Mouse (Mus musculus) intestine, embryonic 15.5 days (tissue): ENCODE results near the gene Susd1. TPM values are rescaled to one million over a fixed set of nuclear protein-coding genes. Genes with fewer than 3 reads are reported as not detected.

Experiments
- ATAC-seq: fragments of 200-750 bp; cut with Nextera tagmentation; 2 replicates; pipeline ENCODE4 v1.8.0; 2017; ENCODE audit warnings: moderate TSS enrichment, moderate library complexity
- H3K27ac ChIP-seq: fragments of 300-500 bp; sonication (generic); 2 replicates; pipeline ENCODE4 v1.5.1; 2015; ENCODE audit warnings: mild to moderate bottlenecking, inconsistent platforms
- H3K27me3 ChIP-seq: fragments of 300-500 bp; sonication (generic); replicated peaks from 2 replicates; pipeline ENCODE4 v1.6.1; 2015; ENCODE audit warnings: inconsistent platforms
- H3K36me3 ChIP-seq: fragments of 300-500 bp; sonication (generic); 2 replicates; pipeline ENCODE4 v1.6.1; 2015; ENCODE audit warnings: inconsistent platforms
- H3K4me1 ChIP-seq: fragments of 300-500 bp; sonication (generic); replicated peaks from 2 replicates; pipeline ENCODE4 v1.6.1; 2015; ENCODE audit warnings: inconsistent platforms
- H3K4me2 ChIP-seq: fragments of 300-500 bp; sonication (generic); replicated peaks from 2 replicates; pipeline ENCODE4 v1.6.1; 2015; ENCODE audit warnings: mild to moderate bottlenecking, inconsistent platforms
- H3K4me3 ChIP-seq: fragments of 300-500 bp; sonication (generic); replicated peaks from 2 replicates; pipeline ENCODE4 v1.5.1; 2015; ENCODE audit warnings: inconsistent platforms
- H3K9ac ChIP-seq: fragments of 300-500 bp; sonication (generic); 2 replicates; pipeline ENCODE4 v1.6.1; 2015; ENCODE audit warnings: inconsistent platforms
- H3K9me3 ChIP-seq: fragments of 300-500 bp; sonication (generic); 2 replicates; pipeline ENCODE4 v1.6.1; 2016; ENCODE audit warnings: inconsistent platforms
- WGBS: fragments of 180-500 bp; shearing (Covaris S2); methylation state at CpG from one replicate; pipeline ENCODE4 v1.1.7; 2015; 5-methylcytosine and 5-hydroxymethylcytosine counted together
- polyA plus RNA-seq: library from polyadenylated mRNA; unstranded; fragments of >200 nt; fragmentation: Nextera tagmentation; extraction: Ambion mirVana; gene quantifications from 2 replicates; pipeline ENCODE4 v1.2.1, GENCODE M21; 2015

Gene Susd1
- polyA plus RNA-seq, result 10.8 and 11.2 TPM in 2 replicates

- Histone ChIP-seq H3K36me3 (no peaks in the 10 kb centered on the region), H3K4me3 (peak within 1 kb of the TSS; percentile 72), H3K27ac (peak within 1 kb of the TSS; percentile 84), H3K9me3 (no peaks in the 10 kb centered on the region), H3K27me3 (no peaks in the 10 kb centered on the region), H3K9ac (peak within 1 kb of the TSS; percentile 85), H3K4me2 (peak within 1 kb of the TSS; percentile 97), H3K4me1 (no peaks in the 10 kb centered on the region)
- WGBS, result under 1% methylated on average over 75 of the region's 75 CpGs
- ATAC-seq, result peak; percentile 86
Measured at GRCm38 (mm10) chr4:59437990-59438854, at the start of gene Susd1. TSS of gene Susd1 (minus strand) at chr4:59438633.

- no peaks in the 10 kb centered on the region for H3K36me3 ChIP-seq
- no peak overlapping the region for H3K27ac ChIP-seq
- no peaks in the 10 kb centered on the region for H3K27me3 ChIP-seq
- no peak overlapping the region for H3K4me2 ChIP-seq
- H3K4me1 ChIP-seq, result no peaks in the 10 kb centered on the region
- no peak for ATAC-seq
- H3K9me3 ChIP-seq, result no peaks in the 10 kb centered on the region
- H3K9ac ChIP-seq, result no peak overlapping the region
- no peak overlapping the region for H3K4me3 ChIP-seq
Measured at GRCm38 (mm10) chr4:59471306-59471705, 32.9 kb upstream of the Susd1 start.

GRCm38 (mm10) chr4:59465449-59465848 lies 27.0 kb upstream of the Susd1 start:
- WGBS, result 75% methylated on average over 2 of the region's 2 CpGs
- H3K27ac ChIP-seq, result no peak overlapping the region
- H3K4me2 ChIP-seq, result no peak overlapping the region
- no peak for ATAC-seq
- H3K27me3 ChIP-seq, result no peaks in the 10 kb centered on the region
- peaks cover 15% of the 10 kb centered on the region for H3K4me1 ChIP-seq
- no peaks in the 10 kb centered on the region for H3K36me3 ChIP-seq
- no peak overlapping the region for H3K4me3 ChIP-seq
- no peaks in the 10 kb centered on the region for H3K9me3 ChIP-seq
- H3K9ac ChIP-seq, result no peak overlapping the region

GRCm38 (mm10) chr4:59464661-59465060 lies 26.2 kb upstream of the Susd1 start:
- no peaks in the 10 kb centered on the region for H3K9me3 ChIP-seq

GRCm38 (mm10) chr4:59462494-59462893 lies 24.1 kb upstream of the Susd1 start:
- H3K9me3 ChIP-seq, result no peaks in the 10 kb centered on the region
- H3K4me3 ChIP-seq, result no peak overlapping the region
- no peak overlapping the region for H3K9ac ChIP-seq
- peaks cover 15% of the 10 kb centered on the region for H3K4me1 ChIP-seq
- 62% methylated on average over 6 of the region's 6 CpGs for WGBS
- no peaks in the 10 kb centered on the region for H3K27me3 ChIP-seq
- no peaks in the 10 kb centered on the region for H3K36me3 ChIP-seq
- H3K4me2 ChIP-seq, result no peak overlapping the region
- no peak for ATAC-seq
- no peak overlapping the region for H3K27ac ChIP-seq

More at GRCm38 (mm10) chr4:59464661-59465060, 26.2 kb upstream of the Susd1 start:
- H3K4me2 ChIP-seq, result no peak overlapping the region
- no peak overlapping the region for H3K9ac ChIP-seq
- no peak overlapping the region for H3K27ac ChIP-seq
- H3K36me3 ChIP-seq, result no peaks in the 10 kb centered on the region
- no peak overlapping the region for H3K4me3 ChIP-seq
- peaks cover 15% of the 10 kb centered on the region for H3K4me1 ChIP-seq
- no peaks in the 10 kb centered on the region for H3K27me3 ChIP-seq
- ATAC-seq, result no peak
- 69% methylated on average over 6 of the region's 6 CpGs for WGBS

GRCm38 (mm10) chr4:59461116-59461727 lies 22.8 kb upstream of the Susd1 start:
- Histone ChIP-seq H3K36me3 (no peaks in the 10 kb centered on the region), H3K9ac (no peak overlapping the region), H3K27me3 (no peaks in the 10 kb centered on the region), H3K9me3 (no peaks in the 10 kb centered on the region), H3K4me1 (peaks cover 15% of the 10 kb centered on the region), H3K4me2 (no peak overlapping the region; the same call in 1 of the 2 replicates), H3K4me3 (no peak overlapping the region), H3K27ac (peak overlapping the region; percentile 41)
- peak; percentile 88 for ATAC-seq
- WGBS, result 56% methylated on average over 11 of the region's 11 CpGs

GRCm38 (mm10) chr4:59459216-59459955 lies 21.0 kb upstream of the Susd1 start:
- WGBS, result 56% methylated on average over 13 of the region's 13 CpGs
- no peaks in the 10 kb centered on the region for H3K27me3 ChIP-seq
- ATAC-seq, result no peak
- H3K27ac ChIP-seq, result no peak overlapping the region
- no peak overlapping the region for H3K4me3 ChIP-seq
- H3K4me1 ChIP-seq, result peaks cover 15% of the 10 kb centered on the region
- H3K4me2 ChIP-seq, result no peak overlapping the region
- H3K9me3 ChIP-seq, result no peaks in the 10 kb centered on the region
- H3K9ac ChIP-seq, result no peak overlapping the region
- H3K36me3 ChIP-seq, result no peaks in the 10 kb centered on the region

- Histone ChIP-seq H3K27ac (no peak overlapping the region), H3K9ac (no peak overlapping the region), H3K4me1 (peaks cover 15% of the 10 kb centered on the region), H3K27me3 (no peaks in the 10 kb centered on the region), H3K4me2 (0 out of 2 replicates have a peak overlapping the region, but pooled peaks have one; percentile 3), H3K4me3 (no peak overlapping the region), H3K9me3 (no peaks in the 10 kb centered on the region), H3K36me3 (no peaks in the 10 kb centered on the region)
- 36% methylated on average over 9 of the region's 9 CpGs for WGBS
- no peak; the same call in 1 of the 2 replicates for ATAC-seq
Measured at GRCm38 (mm10) chr4:59457941-59458340, 19.5 kb upstream of the Susd1 start.

GRCm38 (mm10) chr4:59457091-59457490 lies 18.7 kb upstream of the Susd1 start:
- no peaks in the 10 kb centered on the region for H3K9me3 ChIP-seq
- H3K4me3 ChIP-seq, result no peak overlapping the region
- no peaks in the 10 kb centered on the region for H3K27me3 ChIP-seq
- H3K4me2 ChIP-seq, result no peak overlapping the region
- no peak overlapping the region for H3K27ac ChIP-seq
- ATAC-seq, result no peak
- no peaks in the 10 kb centered on the region for H3K36me3 ChIP-seq
- WGBS, result 87% methylated on average over 5 of the region's 5 CpGs
- H3K4me1 ChIP-seq, result peaks cover 10% of the 10 kb centered on the region
- no peak overlapping the region for H3K9ac ChIP-seq

- H3K27me3 ChIP-seq, result no peaks in the 10 kb centered on the region
- no peak overlapping the region for H3K4me2 ChIP-seq
- ATAC-seq, result no peak
- H3K9ac ChIP-seq, result no peak overlapping the region
- 43% methylated on average over 2 of the region's 2 CpGs for WGBS
- no peak overlapping the region for H3K27ac ChIP-seq
- H3K9me3 ChIP-seq, result no peaks in the 10 kb centered on the region
- H3K4me1 ChIP-seq, result no peaks in the 10 kb centered on the region; the same call in none of the 2 replicates
- no peak overlapping the region for H3K4me3 ChIP-seq
- H3K36me3 ChIP-seq, result no peaks in the 10 kb centered on the region
Measured at GRCm38 (mm10) chr4:59455465-59455864, 17.0 kb upstream of the Susd1 start.

GRCm38 (mm10) chr4:59454046-59454445 lies 15.6 kb upstream of the Susd1 start:
- no peaks in the 10 kb centered on the region for H3K27me3 ChIP-seq
- 54% methylated on average over 3 of the region's 3 CpGs for WGBS
- no peaks in the 10 kb centered on the region for H3K36me3 ChIP-seq
- no peak overlapping the region for H3K4me2 ChIP-seq
- no peak overlapping the region for H3K4me3 ChIP-seq
- H3K4me1 ChIP-seq, result no peaks in the 10 kb centered on the region; the same call in 1 of the 2 replicates
- no peaks in the 10 kb centered on the region for H3K9me3 ChIP-seq
- ATAC-seq, result no peak
- H3K9ac ChIP-seq, result no peak overlapping the region
- no peak overlapping the region for H3K27ac ChIP-seq

GRCm38 (mm10) chr4:59452503-59452933 lies 14.1 kb upstream of the Susd1 start:
- H3K27ac ChIP-seq, result peak overlapping the region; percentile 53
- no peaks in the 10 kb centered on the region for H3K27me3 ChIP-seq
- 0 out of 2 replicates have a peak overlapping the region, but pooled peaks have one; percentile 3 for H3K4me2 ChIP-seq
- no peaks in the 10 kb centered on the region for H3K36me3 ChIP-seq
- peak; percentile 91 for ATAC-seq
- H3K4me1 ChIP-seq, result peaks cover 6% of the 10 kb centered on the region; the same call in 1 of the 2 replicates
- H3K9me3 ChIP-seq, result no peaks in the 10 kb centered on the region
- WGBS, result 48% methylated on average over 8 of the region's 8 CpGs
- H3K9ac ChIP-seq, result no peak overlapping the region
- H3K4me3 ChIP-seq, result no peak overlapping the region
